Mouse (Mus musculus): ENCODE data around the gene Tm7sf3.
A peak's percentile ranks its signal among the peaks of the same experiment; 100 is the strongest.
"Not testable (repeated sequence)": the region's sequence is repeated elsewhere in the genome, so short reads cannot be mapped to it uniquely, and the experiment has no call there.

Gene Tm7sf3

GRCm38 (mm10) chr6:146613907-146614306 is 28.7 kb downstream of the Tm7sf3 start:
- DNase-seq (ENCODE audit: low read depth), result no peak

GRCm38 (mm10) chr6:146612736-146613135 is 29.9 kb downstream of the Tm7sf3 start:
- no peak for DNase-seq (ENCODE audit: low read depth)

DNA sequence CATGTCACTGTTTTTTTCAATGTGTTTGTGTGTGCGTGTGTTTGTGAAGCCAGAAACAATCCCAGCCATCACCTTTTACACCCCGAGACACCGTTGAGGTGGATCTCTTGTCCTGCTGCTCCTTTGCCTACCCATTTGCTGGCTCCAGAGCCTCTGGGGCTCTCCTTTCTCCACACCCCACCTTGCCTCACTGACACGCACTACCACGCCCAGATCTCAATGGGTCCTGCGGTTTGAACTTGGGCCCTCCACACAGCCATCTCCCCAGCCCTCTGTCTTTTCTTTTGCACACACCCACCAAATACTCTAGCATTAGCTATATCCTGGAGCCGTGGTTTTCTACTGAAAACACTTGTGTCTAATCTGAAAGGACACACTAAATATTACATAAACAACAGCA is 30.7 kb downstream of the Tm7sf3 start:
- DNase-seq (ENCODE audit: low read depth), result no peak

DNA sequence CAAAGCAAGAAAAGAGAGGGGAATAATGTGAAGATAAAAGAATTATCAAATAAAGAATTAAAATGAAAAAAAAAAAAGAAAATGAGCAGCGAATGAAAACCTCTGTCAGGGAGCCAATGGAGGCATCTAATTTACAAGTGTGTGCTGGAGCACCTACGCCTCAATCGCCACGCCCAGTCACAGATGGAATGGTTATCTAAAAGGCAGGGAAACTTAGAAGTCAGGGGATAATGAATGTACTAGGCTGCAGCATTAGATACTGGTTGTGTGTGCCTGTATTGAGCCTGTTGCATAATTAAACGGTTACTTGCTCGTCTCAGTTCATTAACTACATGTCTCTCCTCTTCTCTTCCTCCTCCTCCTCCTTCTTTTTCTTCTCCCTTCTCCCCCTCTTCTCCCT is 31.2 kb downstream of the Tm7sf3 start:
- no peak for DNase-seq (ENCODE audit: low read depth)

GRCm38 (mm10) chr6:146603651-146604050 is 39.0 kb downstream of the Tm7sf3 start:
- DNase-seq (ENCODE audit: low read depth), result no peak

GRCm38 (mm10) chr6:146602601-146603000 is 40.0 kb downstream of the Tm7sf3 start:
- no peak for DNase-seq (ENCODE audit: low read depth)

GRCm38 (mm10) chr6:146585134-146585533 is 57.5 kb downstream of the Tm7sf3 start:
- DNase-seq (ENCODE audit: low read depth), result no peak

DNA sequence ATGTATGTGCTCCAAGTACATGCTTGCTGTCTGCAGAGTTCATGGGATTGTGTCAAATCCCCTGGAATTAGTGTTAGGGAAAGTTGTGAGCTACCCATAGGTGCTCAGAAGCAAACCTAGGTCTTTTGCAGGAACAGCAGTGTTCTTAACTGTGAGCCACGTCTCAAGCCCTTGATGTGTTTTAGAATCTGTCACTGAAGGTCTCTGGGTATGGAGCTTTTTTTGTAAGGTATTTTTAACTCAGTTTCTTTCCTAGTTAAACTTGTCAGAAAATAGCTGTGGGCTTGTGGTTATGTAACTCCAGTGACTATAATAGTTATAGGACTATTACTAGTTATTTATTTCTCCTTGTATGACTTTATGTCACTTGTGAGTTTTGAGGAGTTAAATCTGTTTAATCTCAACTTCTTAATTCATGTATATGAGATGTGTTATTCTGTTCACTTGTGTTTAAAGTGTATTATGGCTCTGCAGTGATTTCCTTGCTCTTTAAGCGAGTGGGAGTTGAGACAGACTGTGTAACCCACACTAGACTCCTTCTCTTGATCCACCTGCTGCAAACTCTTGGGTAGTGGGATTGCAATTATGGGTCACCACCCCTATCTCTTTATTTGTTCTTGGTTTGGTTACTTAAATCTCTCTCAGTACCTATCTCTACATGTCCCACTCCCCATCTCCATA is 59.1 kb downstream of the Tm7sf3 start:
- DNase-seq (ENCODE audit: low read depth), result no peak

GRCm38 (mm10) chr6:146580381-146580926 is 62.2 kb downstream of the Tm7sf3 start:
- no peak for DNase-seq (ENCODE audit: low read depth)

GRCm38 (mm10) chr6:146578586-146578985 is 64.0 kb downstream of the Tm7sf3 start:
- no peak for DNase-seq (ENCODE audit: low read depth)

- peak; percentile 37 for DNase-seq (ENCODE audit: low read depth)
Observed at GRCm38 (mm10) chr6:146578111-146578531, 64.5 kb downstream of the Tm7sf3 start.

DNA sequence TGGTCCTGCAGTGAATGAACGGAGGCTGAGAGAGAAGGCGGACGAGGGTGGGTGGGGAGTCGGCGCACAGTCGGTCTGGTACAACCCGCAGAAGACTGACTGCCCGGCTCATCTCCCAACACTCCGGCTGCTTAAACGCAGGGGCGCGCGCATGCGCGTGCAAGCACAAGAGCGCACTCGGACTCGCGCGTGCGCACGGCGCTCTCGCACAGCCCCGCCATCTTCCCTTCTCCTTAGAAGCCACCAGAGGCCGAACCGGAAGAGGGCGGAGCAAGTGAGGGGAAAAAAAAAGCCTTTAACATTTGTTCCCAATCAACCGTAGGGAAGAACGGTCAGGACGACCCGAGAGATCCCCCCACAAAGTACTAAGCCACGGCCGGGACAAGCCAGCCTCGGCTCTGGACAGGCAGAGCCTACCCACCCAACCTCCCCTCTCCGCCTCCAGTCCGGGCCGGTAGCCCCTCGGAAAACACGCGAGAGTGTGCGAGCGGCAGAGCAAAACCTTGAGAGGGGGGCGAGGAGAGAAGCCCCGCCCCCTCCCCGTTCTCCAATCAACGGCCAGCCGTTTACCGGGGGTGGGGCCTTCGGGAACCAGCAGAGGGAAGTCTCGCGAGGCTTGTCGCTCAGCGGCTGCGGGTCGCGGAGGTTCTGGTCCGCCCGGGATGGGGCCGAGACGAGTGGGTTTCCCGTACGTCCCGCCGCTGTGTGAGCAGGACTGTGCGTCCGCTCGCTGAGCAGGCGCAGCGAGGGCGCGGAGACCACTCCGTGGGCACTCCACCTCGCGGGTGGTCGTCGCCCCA is 65.1 kb downstream of the Tm7sf3 start, which contains the start of gene Ints13:
Gene Ints13 (minus strand): TSS at position 526 of the 800 bp plus-strand sequence.
- DNase-seq (ENCODE audit: low read depth), result peak; percentile 96

DNA sequence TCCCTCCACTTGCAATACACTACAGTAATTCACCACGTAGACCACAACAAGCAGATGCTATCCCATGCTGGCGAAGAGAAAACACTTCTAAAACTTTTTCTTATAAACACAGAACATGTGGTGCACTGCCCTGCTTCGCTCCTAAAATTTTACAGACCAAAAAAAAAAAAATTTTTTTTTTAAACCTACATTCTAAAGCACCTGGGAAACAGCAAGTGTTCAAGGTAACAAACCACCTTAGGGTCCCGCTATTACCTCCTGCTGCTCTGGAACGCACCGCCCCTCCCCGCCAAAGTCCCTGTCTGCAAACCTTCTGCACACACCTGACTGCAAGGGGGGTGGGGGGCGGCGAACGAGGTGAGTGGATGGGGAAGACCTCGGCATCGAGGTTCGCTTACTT is 65.7 kb downstream of the Tm7sf3 start, which contains the start of gene Fgfr1op2:
Gene Fgfr1op2 (plus strand): TSS at position 301 of the 400 bp plus-strand sequence.
- no peak for DNase-seq (ENCODE audit: low read depth)

- DNase-seq (ENCODE audit: low read depth), result no peak
Observed at GRCm38 (mm10) chr6:146572073-146572472, 70.6 kb downstream of the Tm7sf3 start.

DNA sequence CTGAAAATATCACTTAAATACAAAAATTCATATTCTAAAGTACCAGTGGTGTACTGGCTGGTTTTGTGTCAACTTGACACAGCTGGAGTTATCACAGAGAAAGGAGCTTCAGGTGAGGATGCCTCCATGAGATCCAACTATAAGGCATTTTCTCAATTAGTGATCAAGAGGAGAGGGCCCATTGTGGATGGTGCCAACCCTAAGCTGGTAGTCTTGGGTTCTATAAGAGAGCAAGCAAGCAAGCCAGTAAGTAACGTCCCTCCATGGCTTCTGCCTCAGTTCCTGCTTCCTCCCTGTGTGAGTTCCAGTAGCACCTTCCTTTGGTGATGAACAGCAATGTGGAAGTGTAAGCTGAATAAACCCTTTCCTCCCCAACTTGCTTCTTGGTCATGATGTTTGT is 80.2 kb downstream of the Tm7sf3 start:
- not testable (repeated sequence) for DNase-seq (ENCODE audit: low read depth)
